Mouse (Mus musculus) heart, adult 2 months (tissue): ENCODE measurements around the gene Pold1. TPM values are rescaled to one million over a fixed set of nuclear protein-coding genes. Genes with fewer than 3 reads are reported as not detected.

Source experiments
- DNase-seq, 2 experiments: peaks; one replicate each; pipeline ENCODE4 v3.0.0; 2021
- H3K27ac ChIP-seq: fragments of 200-600 bp; 2 replicates; pipeline ENCODE4 v1.8.1; 2022
- H3K27me3 ChIP-seq: fragments of 200-500 bp; 2 replicates; pipeline ENCODE4 v1.6.1; 2012; ENCODE audit warnings: mild to moderate bottlenecking, low read length, inconsistent platforms, mixed read lengths; ENCODE audit not compliant: control insufficient read depth, insufficient read depth
- H3K36me3 ChIP-seq: fragments of 200-500 bp; 2 replicates; pipeline ENCODE4 v1.6.1; 2012; ENCODE audit warnings: low read length, inconsistent platforms; ENCODE audit not compliant: control insufficient read depth, insufficient read depth
- H3K4me1 ChIP-seq: fragments of 200-500 bp; 2 replicates; pipeline ENCODE4 v1.6.1; 2011; ENCODE audit warnings: low read length; ENCODE audit not compliant: control insufficient read depth, insufficient read depth
- H3K4me3 ChIP-seq: fragments of 200-600 bp; 2 replicates; pipeline ENCODE4 v1.8.1; 2022
- H3K79me2 ChIP-seq: fragments of 200-500 bp; replicated peaks from 2 replicates; pipeline ENCODE4 v1.6.1; 2012; ENCODE audit warnings: mild to moderate bottlenecking, inconsistent platforms, low read length, moderate library complexity, mixed read lengths; ENCODE audit not compliant: control insufficient read depth, insufficient read depth
- H3K9ac ChIP-seq: fragments of 200-500 bp; 2 replicates; pipeline ENCODE4 v1.6.1; 2012; ENCODE audit warnings: low read depth, mild to moderate bottlenecking, control low read depth, inconsistent platforms, low read length, mixed read lengths
- CTCF ChIP-seq: fragments of 200-600 bp; IDR thresholded peaks from 2 replicates; pipeline ENCODE4 v1.8.1; 2022; ENCODE audit warnings: antibody characterized with exemption, mild to moderate bottlenecking, moderate library complexity
- EP300 ChIP-seq: fragments of 200-500 bp; IDR thresholded peaks from 2 replicates; pipeline ENCODE4 v1.6.1; 2011; ENCODE audit warnings: low read depth, low read length, control low read depth; ENCODE audit not compliant: insufficient read depth
- POLR2A ChIP-seq: fragments of 200-500 bp; IDR thresholded peaks from 2 replicates; pipeline ENCODE4 v1.6.1; 2011; ENCODE audit warnings: mild to moderate bottlenecking, low read depth, low read length, control low read depth; ENCODE audit not compliant: insufficient read depth
- WGBS: fragments of 180-500 bp; shearing (Covaris S2); methylation state at CpG from one replicate; pipeline ENCODE4 v1.1.7; 2018; 5-methylcytosine and 5-hydroxymethylcytosine counted together
- intact Hi-C: fragments of 180-260 bp; cut with DNase I; formaldehyde crosslinking; loops from one replicate; pipeline ENCODE4 v1.15.1; 2025
- polyA plus RNA-seq: library from polyadenylated mRNA; depleted of rRNA; stranded (reverse); fragments of >200 nt; gene quantifications from 2 replicates; pipeline ENCODE4 v1.2.3, GENCODE M21; 2012
- total RNA-seq, 2 experiments: library from RNA; stranded (reverse); gene quantifications; 2 replicates each; pipeline ENCODE4 v1.2.3; 2021

Gene Pold1
- total and polyA plus RNA-seq, 3 experiments, result 10.8 to 15.5 (median 11.7) TPM

DNA sequence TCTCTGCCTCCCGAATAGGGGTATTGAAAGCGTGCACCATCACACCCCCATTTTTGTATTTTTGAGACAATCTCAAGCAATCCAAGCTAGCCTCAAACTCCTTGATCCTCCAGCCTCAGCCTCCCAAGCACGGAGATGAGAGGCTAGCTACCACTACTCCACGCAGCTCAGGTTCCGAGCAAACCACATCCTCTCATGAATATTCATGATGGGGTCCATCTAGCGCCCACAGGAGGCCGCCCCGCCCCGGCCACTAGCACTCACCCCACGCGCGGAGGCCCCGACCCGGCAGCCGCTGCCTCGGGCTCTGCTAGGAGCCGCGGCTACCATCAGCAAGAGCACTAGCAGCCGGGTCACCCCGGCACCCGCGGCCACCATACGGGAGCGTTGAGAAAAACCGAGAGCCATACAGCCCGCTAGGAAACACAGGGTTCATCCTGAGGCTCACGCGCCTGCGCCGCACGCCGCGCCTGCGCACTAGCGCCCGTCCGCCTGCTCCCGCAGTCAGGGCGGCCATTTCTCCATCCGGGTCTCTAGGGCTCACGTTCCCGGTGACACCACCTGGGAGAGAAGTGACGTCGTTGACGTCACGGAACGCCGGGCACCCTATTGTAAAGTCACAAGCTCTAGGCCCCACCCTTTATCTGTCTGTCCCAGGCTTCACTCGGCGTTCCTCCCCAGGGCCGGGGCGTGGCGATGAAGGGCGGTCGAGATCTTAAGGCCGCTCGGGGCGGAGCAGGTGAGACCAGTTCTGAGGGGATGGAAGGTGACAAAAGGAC, 52.5 kb downstream of the Pold1 start, which contains the start of the genes Emc10 and Fam71e1:
Emc10 (minus strand) TSS at position 538 of the 779 bp plus-strand sequence.
Fam71e1 (plus strand) TSS at position 590 of the 779 bp plus-strand sequence.
- peak; percentile 97 to 98 for DNase-seq
- WGBS, result under 1% methylated on average over 58 of the region's 58 CpGs
- Histone ChIP-seq H3K4me1 (peaks cover 6% of the 10 kb centered on the region), H3K79me2 (peaks cover 2% of the 10 kb centered on the region; the same call in 1 of the 2 replicates), H3K27ac (peak within 1 kb of the TSS; percentile 96), H3K4me3 (peak within 1 kb of the TSS; percentile 98), H3K36me3 (no peaks in the 10 kb centered on the region), H3K27me3 (0 out of 2 replicates have a peak, but pooled peaks cover 2% of the 10 kb centered on the region), H3K9ac (peak within 1 kb of the TSS; percentile 80)
- intact Hi-C loops, result loop anchor here (1.0 kb wide), 1 partner anchor 28 kb away; no protein-coding TSS in a partner anchor
- TF ChIP-seq POLR2A (peak; percentile 66), EP300 (no peak), CTCF (peak; percentile 39)

DNA sequence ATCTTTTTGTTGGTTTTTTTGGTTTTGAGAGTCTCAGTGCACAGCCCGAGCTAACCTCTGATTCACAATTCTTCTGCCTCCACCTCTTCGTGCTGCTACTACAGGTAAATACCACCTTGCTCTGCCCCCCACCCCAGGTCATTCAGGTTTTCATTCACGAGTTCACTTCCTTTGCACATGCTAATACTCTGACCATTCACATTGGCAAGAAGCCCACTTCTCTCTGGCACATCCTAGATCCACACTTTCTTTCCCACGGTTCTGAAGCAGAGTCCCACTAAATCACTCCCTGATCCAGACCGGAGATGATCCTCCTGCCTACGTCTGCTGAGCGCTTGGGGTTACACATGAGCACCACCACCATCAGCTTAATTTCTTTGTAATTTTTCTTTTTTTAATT, 53.6 kb downstream of the Pold1 start:
- 74% methylated on average over 7 of the region's 7 CpGs for WGBS
- Histone ChIP-seq H3K4me1 (peaks cover 6% of the 10 kb centered on the region), H3K9ac (no peak overlapping the region), H3K27me3 (0 out of 2 replicates have a peak, but pooled peaks cover under 1% of the 10 kb centered on the region), H3K79me2 (peaks cover 2% of the 10 kb centered on the region; the same call in 1 of the 2 replicates), H3K27ac (no peak overlapping the region), H3K36me3 (no peaks in the 10 kb centered on the region), H3K4me3 (no peak overlapping the region)
- intact Hi-C loops, result no loop called here
- TF ChIP-seq POLR2A (no peak), EP300 (no peak)
- no peak for DNase-seq

DNA sequence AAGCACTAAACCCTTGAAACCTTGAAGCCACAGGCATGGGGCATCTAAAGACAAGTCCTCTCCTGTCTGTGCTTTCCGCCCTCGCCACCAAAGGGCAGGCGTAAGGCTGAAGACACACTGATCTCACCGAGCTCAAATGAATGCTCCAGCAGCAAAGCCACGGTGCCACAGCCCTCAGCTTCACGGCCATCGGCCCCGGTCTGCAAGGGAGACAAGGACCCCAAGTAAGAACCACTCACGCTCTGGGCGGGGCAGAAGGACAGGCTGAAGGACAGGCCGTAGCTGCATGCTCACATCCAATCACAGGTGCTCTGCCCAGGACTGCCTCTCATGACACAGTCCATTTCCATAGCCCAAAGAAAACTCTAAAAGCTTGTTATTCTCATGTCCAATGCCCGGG, 54.0 kb downstream of the Pold1 start:
- Histone ChIP-seq H3K27me3 (no peaks in the 10 kb centered on the region), H3K27ac (no peak overlapping the region), H3K79me2 (peaks cover 2% of the 10 kb centered on the region; the same call in 1 of the 2 replicates), H3K9ac (no peak overlapping the region), H3K4me3 (no peak overlapping the region), H3K36me3 (no peaks in the 10 kb centered on the region), H3K4me1 (peaks cover 6% of the 10 kb centered on the region)
- no peak for DNase-seq
- intact Hi-C loops, result no loop called here
- WGBS, result 91% methylated on average over 12 of the region's 12 CpGs
- TF ChIP-seq EP300 (no peak), POLR2A (no peak)

DNA sequence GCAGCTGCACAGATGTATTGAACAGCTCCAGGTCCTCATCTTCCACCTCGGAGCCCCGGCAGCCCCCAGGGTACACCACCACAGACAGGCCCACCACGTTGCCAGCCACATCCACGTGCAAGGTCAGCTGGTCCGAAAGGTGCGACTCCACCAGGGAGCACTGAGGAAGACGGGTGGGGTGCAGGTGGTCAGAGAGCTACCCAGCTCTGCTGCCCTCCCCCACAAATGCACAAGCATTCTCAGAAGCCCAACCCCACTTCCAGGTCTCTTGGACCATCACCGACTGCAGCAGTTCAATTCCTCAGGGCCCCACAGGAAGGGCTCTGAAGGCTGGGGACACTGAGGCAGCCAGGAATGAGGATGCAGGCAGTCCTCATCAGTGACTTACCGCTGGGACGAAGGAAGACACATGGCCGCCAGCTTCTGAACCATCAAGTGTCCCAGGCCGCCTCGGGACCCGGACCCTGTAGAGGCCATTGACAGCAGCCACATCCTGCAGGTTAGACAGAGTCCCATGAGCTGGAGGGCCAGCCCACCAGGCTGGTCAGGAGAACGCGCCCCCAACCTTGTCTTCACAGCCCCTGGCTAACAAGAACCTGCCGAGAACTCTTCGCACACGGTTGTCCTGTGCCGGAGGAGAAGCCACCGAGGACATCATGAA, 56.4 kb downstream of the Pold1 start:
- Histone ChIP-seq H3K4me3 (no peak overlapping the region), H3K27ac (no peak overlapping the region), H3K9ac (no peak overlapping the region), H3K4me1 (peaks cover 6% of the 10 kb centered on the region), H3K27me3 (no peaks in the 10 kb centered on the region), H3K36me3 (no peaks in the 10 kb centered on the region), H3K79me2 (peaks cover 2% of the 10 kb centered on the region; the same call in 1 of the 2 replicates)
- no peak for TF ChIP-seq POLR2A
- no peak for TF ChIP-seq CTCF
- no peak for TF ChIP-seq EP300
- DNase-seq, result no peak
- intact Hi-C loops, result no loop called here
- 92% methylated on average over 21 of the region's 21 CpGs for WGBS

DNA sequence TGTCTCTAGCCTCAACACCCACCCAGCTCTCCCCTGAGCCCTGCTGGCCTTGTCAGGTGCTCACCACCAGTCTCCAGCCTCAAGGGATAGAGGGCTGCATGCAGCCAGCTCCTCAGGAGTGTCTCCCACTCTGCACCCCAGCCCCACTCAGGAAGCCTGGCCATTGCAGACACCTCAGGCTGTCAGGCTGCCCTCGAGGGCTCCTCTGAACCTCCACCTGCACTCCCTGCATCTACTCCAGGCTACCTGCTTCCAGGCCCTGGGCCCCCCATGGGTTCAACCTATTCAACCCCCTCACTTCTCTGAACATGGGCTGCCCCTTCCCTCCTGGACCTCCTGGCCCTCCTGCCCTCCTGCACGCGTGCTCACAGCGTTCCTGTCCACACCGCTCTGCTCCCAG, 57.3 kb downstream of the Pold1 start:
- 96% methylated on average over 5 of the region's 5 CpGs for WGBS

More for the DNA sequence above, 57.3 kb downstream of the Pold1 start:
- Histone ChIP-seq H3K9ac (no peak overlapping the region), H3K4me1 (peaks cover 6% of the 10 kb centered on the region), H3K79me2 (peaks cover 2% of the 10 kb centered on the region; the same call in 1 of the 2 replicates), H3K36me3 (no peaks in the 10 kb centered on the region), H3K4me3 (no peak overlapping the region), H3K27me3 (no peaks in the 10 kb centered on the region), H3K27ac (no peak overlapping the region)
- DNase-seq, result peak in 1 of 2 experiments; percentile 13
- intact Hi-C loops, result no loop called here
- TF ChIP-seq POLR2A (no peak), EP300 (no peak), CTCF (no peak)
